Mouse (Mus musculus) midbrain, embryonic 13.5 days (tissue): Measurements from ENCODE around the gene Pmch. TPM values are rescaled to one million over a fixed set of nuclear protein-coding genes. Genes with fewer than 3 reads are reported as not detected.

ENCODE experiments used
- ATAC-seq: fragments of 200-750 bp; cut with Nextera tagmentation; 2 replicates; pipeline ENCODE4 v1.8.0; 2017; ENCODE audit warnings: mild to moderate bottlenecking, moderate TSS enrichment, moderate library complexity
- H3K27ac ChIP-seq: fragments of 300-500 bp; sonication (generic); 2 replicates; pipeline ENCODE4 v1.5.1; 2015; ENCODE audit warnings: inconsistent platforms, mild to moderate bottlenecking, moderate library complexity
- H3K27me3 ChIP-seq: fragments of 300-500 bp; sonication (generic); 2 replicates; pipeline ENCODE4 v1.6.1; 2015; ENCODE audit warnings: mild to moderate bottlenecking, inconsistent platforms
- H3K36me3 ChIP-seq: fragments of 300-500 bp; sonication (generic); 2 replicates; pipeline ENCODE4 v1.6.1; 2015; ENCODE audit warnings: mild to moderate bottlenecking, inconsistent platforms
- H3K4me1 ChIP-seq: fragments of 300-500 bp; sonication (generic); replicated peaks from 2 replicates; pipeline ENCODE4 v1.6.1; 2015; ENCODE audit warnings: inconsistent platforms
- H3K4me2 ChIP-seq: fragments of 300-500 bp; sonication (generic); replicated peaks from 2 replicates; pipeline ENCODE4 v1.6.1; 2015; ENCODE audit warnings: moderate library complexity, mild to moderate bottlenecking, inconsistent platforms
- H3K4me3 ChIP-seq: fragments of 300-500 bp; sonication (generic); replicated peaks from 2 replicates; pipeline ENCODE4 v1.5.1; 2015; ENCODE audit warnings: mild to moderate bottlenecking, inconsistent platforms
- H3K9ac ChIP-seq: fragments of 300-500 bp; sonication (generic); replicated peaks from 2 replicates; pipeline ENCODE4 v1.6.1; 2015; ENCODE audit warnings: mild to moderate bottlenecking, inconsistent platforms
- H3K9me3 ChIP-seq: fragments of 300-500 bp; sonication (generic); 2 replicates; pipeline ENCODE4 v1.6.1; 2016; ENCODE audit warnings: mild to moderate bottlenecking, inconsistent platforms
- WGBS: fragments of 180-500 bp; shearing (Covaris S2); methylation state at CpG from one replicate; pipeline ENCODE4 v1.1.7; 2015; 5-methylcytosine and 5-hydroxymethylcytosine counted together
- polyA plus RNA-seq: library from polyadenylated mRNA; unstranded; fragments of >200 nt; fragmentation: Nextera tagmentation; extraction: Ambion mirVana; gene quantifications from 2 replicates; pipeline ENCODE4 v1.2.1, GENCODE M21; 2015

Gene Pmch
- polyA plus RNA-seq = 12.2 and 43.4 TPM in 2 replicates

DNA sequence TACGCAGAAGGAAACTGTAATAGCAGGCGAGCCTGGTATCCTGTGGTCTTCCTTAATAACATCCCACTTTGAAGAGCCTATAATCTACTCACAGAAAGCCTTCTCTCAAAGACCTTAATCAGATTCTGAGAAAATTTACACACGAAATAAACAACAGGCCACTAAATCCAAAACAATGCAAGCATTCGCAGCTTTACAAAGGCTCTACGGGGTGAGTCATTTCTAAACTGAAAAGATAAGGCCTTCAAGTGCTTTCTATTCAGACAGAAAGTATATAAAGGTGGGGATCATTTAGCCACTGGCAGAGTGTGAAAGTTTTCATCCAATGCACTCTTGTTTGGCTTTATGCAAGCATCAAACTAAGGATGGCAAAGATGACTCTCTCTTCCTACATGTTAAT lies at the start of gene Pmch:
Gene Pmch, plus strand, starts transcription at position 301 of the 400 bp plus-strand sequence.
- ATAC-seq = no peak
- H3K9me3 ChIP-seq = no peaks in the 10 kb centered on the region
- no peak within 1 kb of the TSS for H3K27ac ChIP-seq
- no peaks in the 10 kb centered on the region for H3K4me1 ChIP-seq
- H3K4me2 ChIP-seq = no peak within 1 kb of the TSS
- WGBS = 23% methylated on average over 5 of the region's 5 CpGs
- no peaks in the 10 kb centered on the region for H3K27me3 ChIP-seq
- H3K36me3 ChIP-seq = no peaks in the 10 kb centered on the region
- no peak within 1 kb of the TSS for H3K9ac ChIP-seq
- no peak within 1 kb of the TSS for H3K4me3 ChIP-seq

DNA sequence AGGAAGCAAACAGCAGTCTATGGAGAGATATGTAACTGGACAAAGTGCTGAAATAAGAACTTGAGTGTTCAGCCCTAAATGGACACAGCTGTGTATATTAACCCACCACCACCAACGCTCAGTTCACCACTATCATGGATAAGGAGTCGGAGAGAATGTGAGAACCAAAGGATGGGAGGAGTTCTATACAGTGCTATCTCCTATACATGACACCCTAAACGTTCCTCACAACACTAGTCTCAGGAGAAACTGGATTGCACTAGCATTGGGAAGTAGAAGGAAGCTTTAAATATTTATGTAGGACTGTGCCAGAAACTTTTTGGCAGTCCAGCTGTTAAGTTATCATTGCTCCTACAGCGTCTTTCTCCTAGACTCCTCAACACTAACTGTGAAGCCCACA lies 46.6 kb upstream of the Pmch start:
- no peaks in the 10 kb centered on the region for H3K27me3 ChIP-seq
- no peak overlapping the region for H3K4me2 ChIP-seq
- no peak overlapping the region for H3K27ac ChIP-seq
- no peaks in the 10 kb centered on the region for H3K4me1 ChIP-seq
- no peak for ATAC-seq
- no peaks in the 10 kb centered on the region for H3K9me3 ChIP-seq
- no peak overlapping the region for H3K9ac ChIP-seq
- no peak overlapping the region for H3K4me3 ChIP-seq
- no peaks in the 10 kb centered on the region for H3K36me3 ChIP-seq
- WGBS = 87% methylated on average over 4 of the region's 4 CpGs

DNA sequence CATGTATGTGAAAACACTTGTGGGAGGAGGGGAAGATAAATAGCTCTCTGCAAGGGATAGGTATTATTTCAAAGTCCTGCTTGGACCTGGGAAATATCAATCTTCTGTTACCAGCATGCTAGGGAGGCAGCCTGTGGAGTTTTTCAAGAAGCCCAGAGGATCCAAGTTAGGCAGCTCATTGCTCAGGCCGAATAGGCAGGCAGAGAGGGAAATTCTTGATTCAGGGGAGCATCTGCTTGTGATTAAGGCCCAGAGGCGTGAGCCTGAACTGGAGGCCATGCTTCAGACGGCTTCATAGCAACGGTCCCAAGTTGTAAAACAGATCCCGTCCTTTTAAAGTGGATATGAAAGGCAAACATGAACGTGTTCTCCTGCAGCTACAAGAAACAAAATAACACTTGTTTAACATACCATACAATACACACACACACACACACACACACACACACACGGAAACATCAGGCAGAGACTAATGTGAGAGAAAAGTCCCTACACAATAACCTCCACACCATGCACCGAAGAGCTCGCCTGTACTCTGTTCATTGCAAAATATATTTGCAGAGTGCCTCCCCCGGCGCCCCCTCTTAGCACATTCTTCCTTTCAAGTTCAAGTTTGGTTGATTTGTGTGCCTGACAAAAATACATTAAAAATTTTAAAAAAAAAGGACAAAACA lies 44.6 kb upstream of the Pmch start:
- Histone ChIP-seq H3K4me3 (no peak overlapping the region), H3K27me3 (no peaks in the 10 kb centered on the region), H3K4me1 (no peaks in the 10 kb centered on the region), H3K9me3 (no peaks in the 10 kb centered on the region), H3K36me3 (no peaks in the 10 kb centered on the region), H3K4me2 (no peak overlapping the region), H3K27ac (no peak overlapping the region), H3K9ac (no peak overlapping the region)
- no peak for ATAC-seq
- WGBS = 76% methylated on average over 11 of the region's 11 CpGs

DNA sequence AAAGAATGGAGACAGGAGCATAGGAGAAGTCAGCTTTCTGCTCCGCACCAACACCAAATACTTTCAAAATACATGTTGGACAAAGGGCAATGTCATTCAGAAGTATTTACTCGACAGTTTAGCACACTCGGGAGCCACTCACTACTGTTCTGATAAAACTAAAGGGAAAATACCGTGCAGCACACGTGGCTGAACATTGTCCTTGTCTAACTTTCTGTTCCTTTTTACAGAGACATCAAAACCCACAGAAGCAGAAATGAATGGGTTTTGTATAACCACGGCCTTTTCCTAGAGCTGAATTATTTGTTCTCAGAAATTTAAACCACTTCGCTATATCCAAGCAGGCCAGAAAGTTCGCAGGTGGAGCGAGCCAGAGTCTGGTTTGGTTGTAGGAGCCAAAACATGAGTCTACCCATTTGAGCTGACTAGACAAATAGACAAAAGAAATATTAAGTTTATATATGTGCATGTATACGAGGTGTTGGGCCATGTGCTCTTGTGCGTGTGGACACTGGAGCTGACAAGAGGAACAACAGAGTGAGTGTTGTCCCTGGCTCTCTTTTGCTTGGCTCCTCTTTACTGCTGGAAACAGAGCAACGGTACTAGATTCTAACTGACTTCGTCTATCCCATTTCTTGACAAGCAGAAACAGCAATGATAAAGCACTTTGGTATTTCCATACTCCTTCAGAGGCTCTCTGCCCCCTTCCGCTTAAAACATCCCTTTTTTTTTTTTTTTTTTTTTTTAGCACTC lies 36.5 kb upstream of the Pmch start:
- Histone ChIP-seq H3K9ac (no peak overlapping the region), H3K4me2 (no peak overlapping the region), H3K4me3 (no peak overlapping the region), H3K4me1 (no peaks in the 10 kb centered on the region), H3K27ac (no peak overlapping the region), H3K9me3 (no peaks in the 10 kb centered on the region), H3K36me3 (no peaks in the 10 kb centered on the region), H3K27me3 (no peaks in the 10 kb centered on the region)
- WGBS = 88% methylated on average over 14 of the region's 14 CpGs
- ATAC-seq = no peak

DNA sequence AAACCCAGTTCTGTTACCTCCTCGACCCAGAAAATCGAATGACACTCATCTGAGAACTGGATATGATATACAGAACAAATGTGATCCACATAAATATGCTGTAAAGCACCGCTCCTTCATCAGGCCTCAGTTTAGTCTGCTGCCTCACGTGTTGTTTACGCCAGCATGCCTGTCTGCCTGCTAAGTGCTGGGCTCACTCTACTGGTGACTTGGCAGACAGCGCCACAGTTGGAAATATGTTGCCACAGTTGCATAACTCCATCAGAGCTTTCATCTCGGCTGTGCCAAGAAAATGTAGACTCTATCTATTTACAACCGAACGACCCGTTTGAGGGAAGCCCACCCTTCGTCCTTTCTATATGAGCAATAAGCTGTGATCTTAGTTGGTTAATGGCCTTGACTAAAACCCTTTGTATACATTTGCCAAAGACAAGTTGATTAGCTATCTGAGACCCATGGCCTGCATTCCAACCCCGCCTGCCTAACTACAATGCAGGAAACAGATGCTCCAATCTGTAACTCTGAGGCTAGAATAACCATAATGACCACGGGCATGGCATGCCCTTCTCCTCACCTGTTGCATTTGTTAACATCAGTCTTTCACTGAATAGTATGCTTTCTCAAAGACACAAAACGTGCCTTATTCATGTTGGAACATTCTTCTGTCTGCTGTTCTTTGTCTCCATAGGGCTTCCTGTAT lies 33.8 kb upstream of the Pmch start:
- no peaks in the 10 kb centered on the region for H3K9me3 ChIP-seq
- H3K9ac ChIP-seq = no peak overlapping the region
- no peak overlapping the region for H3K4me2 ChIP-seq
- H3K4me3 ChIP-seq = no peak overlapping the region
- no peak for ATAC-seq
- H3K4me1 ChIP-seq = no peaks in the 10 kb centered on the region
- H3K27ac ChIP-seq = no peak overlapping the region
- no peaks in the 10 kb centered on the region for H3K36me3 ChIP-seq
- no peaks in the 10 kb centered on the region for H3K27me3 ChIP-seq
- WGBS = 89% methylated on average over 14 of the region's 14 CpGs

DNA sequence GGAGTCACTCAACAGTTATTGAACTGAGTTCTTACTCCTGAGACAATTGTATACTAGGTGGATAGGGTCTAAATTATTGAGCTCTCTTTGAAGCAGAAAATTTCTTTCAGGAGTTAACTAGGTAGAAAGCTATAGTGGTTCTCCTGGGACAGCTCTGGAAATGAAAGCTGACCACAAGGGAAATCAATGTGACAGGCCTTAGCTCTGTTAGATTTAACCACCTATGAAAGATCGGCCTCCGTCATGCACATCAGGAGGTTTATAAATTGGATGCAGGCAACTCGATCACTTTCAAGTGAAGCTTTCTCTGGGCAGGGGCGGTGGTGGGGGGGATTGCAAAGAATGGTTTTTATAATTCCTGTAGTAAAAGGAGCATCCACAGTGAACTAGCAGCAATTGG lies 27.4 kb upstream of the Pmch start:
- Histone ChIP-seq H3K27me3 (no peaks in the 10 kb centered on the region), H3K9ac (no peak overlapping the region), H3K9me3 (no peaks in the 10 kb centered on the region), H3K4me2 (no peak overlapping the region), H3K4me1 (no peaks in the 10 kb centered on the region), H3K27ac (no peak overlapping the region), H3K4me3 (no peak overlapping the region), H3K36me3 (no peaks in the 10 kb centered on the region)
- 69% methylated on average over 4 of the region's 4 CpGs for WGBS
- no peak for ATAC-seq

DNA sequence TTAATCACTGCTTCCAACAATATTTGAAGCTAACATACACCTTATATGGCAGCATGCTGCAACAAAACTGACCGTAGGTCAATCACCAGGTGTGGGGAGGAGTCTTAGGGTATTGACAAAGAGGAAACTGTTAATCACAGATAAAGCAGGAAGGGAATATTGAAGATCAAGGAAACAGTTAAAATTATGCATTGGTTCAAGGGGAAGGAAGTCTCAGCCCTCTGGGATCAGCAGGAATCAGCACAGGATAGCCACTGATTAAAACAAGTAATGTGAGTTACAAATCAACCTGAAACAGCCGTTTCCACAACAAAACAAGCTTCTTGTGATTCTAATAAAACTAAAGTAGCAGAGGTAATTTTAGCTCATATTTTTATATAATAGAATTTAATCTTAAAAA lies 26.0 kb upstream of the Pmch start:
- Histone ChIP-seq H3K27me3 (no peaks in the 10 kb centered on the region), H3K4me2 (no peak overlapping the region), H3K4me3 (no peak overlapping the region), H3K9ac (no peak overlapping the region), H3K4me1 (no peaks in the 10 kb centered on the region), H3K36me3 (no peaks in the 10 kb centered on the region), H3K27ac (no peak overlapping the region), H3K9me3 (no peaks in the 10 kb centered on the region)
- no peak for ATAC-seq
- WGBS = 84% methylated on average over 2 of the region's 2 CpGs

DNA sequence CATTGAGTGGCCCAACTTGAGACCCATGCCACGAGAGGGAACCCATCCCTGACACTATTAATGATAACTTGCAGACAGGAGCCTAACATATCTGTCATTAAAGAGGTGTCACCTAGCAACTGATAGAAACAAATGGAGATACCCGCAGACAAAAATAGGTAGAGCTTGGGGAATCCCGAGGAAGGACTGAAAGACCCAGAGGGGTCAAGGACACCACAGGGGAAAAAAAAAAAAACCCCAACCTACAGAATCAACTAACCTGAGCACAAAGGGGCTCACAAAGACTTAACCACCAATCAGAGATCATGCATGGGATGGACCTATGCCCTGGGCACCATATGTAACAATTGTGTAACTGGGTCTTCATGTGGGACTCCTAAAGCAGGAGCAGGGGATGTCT lies 23.5 kb upstream of the Pmch start:
- H3K9ac ChIP-seq = no peak overlapping the region
- H3K36me3 ChIP-seq = no peaks in the 10 kb centered on the region
- no peaks in the 10 kb centered on the region for H3K27me3 ChIP-seq
- WGBS = 83% methylated on average over 3 of the region's 3 CpGs
- H3K9me3 ChIP-seq = no peaks in the 10 kb centered on the region
- ATAC-seq = no peak
- H3K4me2 ChIP-seq = no peak overlapping the region
- no peak overlapping the region for H3K27ac ChIP-seq
- no peak overlapping the region for H3K4me3 ChIP-seq
- no peaks in the 10 kb centered on the region for H3K4me1 ChIP-seq

DNA sequence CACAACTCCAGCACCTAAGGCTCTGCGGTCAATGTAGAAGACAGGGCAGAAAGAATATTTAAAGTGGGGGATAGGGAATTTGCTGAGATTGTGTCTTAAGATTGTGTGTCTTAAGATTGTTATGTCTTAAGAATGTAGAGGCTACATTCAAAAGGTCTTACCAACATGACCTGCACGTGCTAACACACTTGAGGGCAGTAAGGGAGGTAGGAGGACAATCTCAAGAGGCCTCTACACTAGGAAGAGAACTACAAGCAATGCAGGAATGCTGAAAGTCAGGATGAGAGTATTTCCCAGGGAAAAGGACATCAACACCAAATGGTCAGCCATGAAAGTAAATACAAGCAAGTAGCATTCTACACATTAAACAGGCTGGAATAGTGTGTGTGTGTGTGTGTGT lies 15.3 kb downstream of the Pmch start:
- no peak for ATAC-seq
- WGBS = 97% methylated on average over 2 of the region's 2 CpGs
- H3K36me3 ChIP-seq = no peaks in the 10 kb centered on the region

DNA sequence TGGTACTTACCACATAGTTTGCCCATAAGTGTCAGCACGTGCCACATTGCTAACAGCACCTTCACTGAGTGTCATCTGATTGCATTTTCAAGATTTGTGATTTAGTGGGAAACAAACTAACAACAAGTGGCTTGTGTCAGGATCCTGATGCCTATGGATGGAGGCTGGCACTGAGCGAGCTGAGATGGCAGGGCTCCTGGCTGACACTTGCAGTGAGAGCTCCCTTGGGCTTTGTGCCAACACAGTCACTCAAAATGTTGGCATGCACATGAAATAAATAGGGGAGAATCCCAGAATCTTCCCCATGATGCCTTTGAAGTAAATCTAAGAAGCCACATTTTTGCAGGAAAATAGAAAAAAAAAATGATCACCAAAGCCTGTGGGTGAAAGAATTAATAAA lies 22.4 kb downstream of the Pmch start:
- H3K27ac ChIP-seq = no peak overlapping the region
- no peaks in the 10 kb centered on the region for H3K9me3 ChIP-seq
- no peaks in the 10 kb centered on the region for H3K27me3 ChIP-seq
- 95% methylated on average over 2 of the region's 2 CpGs for WGBS
- H3K4me2 ChIP-seq = no peak overlapping the region
- H3K36me3 ChIP-seq = no peaks in the 10 kb centered on the region
- H3K4me1 ChIP-seq = no peaks in the 10 kb centered on the region
- no peak for ATAC-seq
- no peak overlapping the region for H3K4me3 ChIP-seq
- H3K9ac ChIP-seq = no peak overlapping the region

More for the DNA sequence above, 15.3 kb downstream of the Pmch start:
- H3K4me3 ChIP-seq = no peak overlapping the region
- no peaks in the 10 kb centered on the region for H3K9me3 ChIP-seq
- no peak overlapping the region for H3K4me2 ChIP-seq
- no peaks in the 10 kb centered on the region for H3K4me1 ChIP-seq
- H3K27me3 ChIP-seq = no peaks in the 10 kb centered on the region
- no peak overlapping the region for H3K27ac ChIP-seq
- H3K9ac ChIP-seq = no peak overlapping the region

DNA sequence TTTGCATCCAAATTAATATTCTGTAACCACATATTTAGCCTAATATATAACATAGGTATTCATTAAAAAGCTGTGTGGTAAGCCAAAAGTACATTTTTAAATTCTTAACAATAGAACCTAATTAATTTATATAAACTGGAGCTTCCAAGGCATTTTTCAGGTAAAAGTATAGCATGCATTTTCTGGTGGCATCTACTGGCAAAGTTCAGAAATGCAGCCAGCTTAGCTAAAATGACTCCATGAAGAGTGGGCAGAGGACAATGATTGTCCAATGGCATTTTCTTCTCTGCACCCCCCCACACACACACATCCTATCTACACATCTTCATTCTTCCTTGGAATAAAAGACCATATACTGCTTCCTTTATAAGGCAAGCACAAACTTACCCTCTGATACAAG lies 28.8 kb downstream of the Pmch start:
- Histone ChIP-seq H3K4me3 (no peak overlapping the region), H3K36me3 (no peaks in the 10 kb centered on the region), H3K4me1 (no peaks in the 10 kb centered on the region), H3K9me3 (no peaks in the 10 kb centered on the region), H3K27ac (no peak overlapping the region), H3K4me2 (no peak overlapping the region), H3K27me3 (no peaks in the 10 kb centered on the region), H3K9ac (no peak overlapping the region)
- ATAC-seq = no peak

DNA sequence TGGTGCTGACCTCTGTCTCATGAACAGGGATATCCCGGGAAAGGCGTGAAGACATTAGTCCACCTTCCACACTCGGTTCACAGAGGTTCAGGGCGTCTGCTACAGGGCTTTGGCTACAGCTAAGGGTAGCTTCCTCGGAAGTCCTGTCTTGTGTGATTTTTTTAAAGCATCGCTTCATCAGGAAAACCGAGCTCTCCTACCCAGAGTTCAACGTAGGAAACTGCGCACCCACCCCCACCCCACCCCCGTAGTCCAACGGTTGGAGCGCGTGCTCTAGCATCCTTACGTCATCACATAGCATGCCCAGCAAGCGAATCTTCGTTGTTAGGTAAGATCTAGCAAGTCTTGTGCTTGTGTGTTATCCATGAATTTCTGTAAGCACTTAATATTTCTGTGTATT lies 44.8 kb downstream of the Pmch start:
- Histone ChIP-seq H3K27me3 (no peaks in the 10 kb centered on the region), H3K4me1 (no peaks in the 10 kb centered on the region), H3K9me3 (no peaks in the 10 kb centered on the region), H3K27ac (no peak overlapping the region), H3K4me3 (no peak overlapping the region), H3K4me2 (no peak overlapping the region), H3K36me3 (0 out of 2 replicates have a peak, but pooled peaks cover 4% of the 10 kb centered on the region), H3K9ac (no peak overlapping the region)
- WGBS = 97% methylated on average over 16 of the region's 16 CpGs
- ATAC-seq = no peak
